Mouse (Mus musculus): ENCODE results near the gene P4hb. TPM values are rescaled to one million over a fixed set of nuclear protein-coding genes. Genes with fewer than 3 reads are reported as not detected.
"Not testable (repeated sequence)": the region's sequence is repeated elsewhere in the genome, so short reads cannot be mapped to it uniquely, and the experiment has no call there.

The P4hb gene
- total RNA-seq, 2 experiments from 2014 or later: 349 to 414 TPM

DNA sequence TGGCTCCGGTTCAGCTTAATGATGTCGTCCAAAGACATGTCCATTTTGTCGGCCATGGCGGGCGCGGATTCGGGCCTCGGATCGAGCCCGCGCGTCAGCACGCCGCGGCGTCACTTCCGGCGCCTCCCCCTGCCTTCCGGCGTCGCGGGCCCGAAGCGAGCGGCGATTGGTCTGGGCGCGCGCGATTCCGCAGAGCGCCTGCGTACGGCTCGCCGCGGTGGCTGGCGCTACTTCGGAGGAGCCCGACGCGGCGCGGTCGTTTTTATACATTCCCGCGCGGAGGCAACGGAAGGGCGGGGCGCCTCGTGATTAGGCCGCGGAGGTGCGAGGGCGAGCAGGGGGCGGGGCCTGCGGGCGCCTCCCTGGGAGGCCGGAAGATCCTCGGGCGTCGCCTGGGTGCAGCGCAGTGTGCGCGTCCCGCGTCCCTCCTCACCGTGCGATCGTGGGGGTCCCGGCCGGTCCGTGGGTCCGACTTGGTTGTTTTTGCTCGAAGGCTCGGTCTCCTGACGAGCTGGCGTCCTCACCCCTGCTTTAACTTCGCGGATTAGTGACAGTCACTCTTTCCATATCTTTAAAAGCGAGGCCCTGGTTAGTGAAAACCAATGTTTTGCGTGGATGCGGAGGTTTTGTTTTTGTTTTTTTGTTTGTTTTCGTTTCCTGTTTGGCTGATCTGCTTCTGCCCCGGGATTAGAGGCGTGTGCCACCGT lies 25.4 kb upstream of the P4hb start, which contains the start of the genes Alyref and Anapc11:
Alyref (minus strand) TSS at position 83 of the 707 bp plus-strand sequence.
Anapc11 (plus strand) TSS at position 139 of the 707 bp plus-strand sequence.
- peak; percentile 96 for DNase-seq

DNA sequence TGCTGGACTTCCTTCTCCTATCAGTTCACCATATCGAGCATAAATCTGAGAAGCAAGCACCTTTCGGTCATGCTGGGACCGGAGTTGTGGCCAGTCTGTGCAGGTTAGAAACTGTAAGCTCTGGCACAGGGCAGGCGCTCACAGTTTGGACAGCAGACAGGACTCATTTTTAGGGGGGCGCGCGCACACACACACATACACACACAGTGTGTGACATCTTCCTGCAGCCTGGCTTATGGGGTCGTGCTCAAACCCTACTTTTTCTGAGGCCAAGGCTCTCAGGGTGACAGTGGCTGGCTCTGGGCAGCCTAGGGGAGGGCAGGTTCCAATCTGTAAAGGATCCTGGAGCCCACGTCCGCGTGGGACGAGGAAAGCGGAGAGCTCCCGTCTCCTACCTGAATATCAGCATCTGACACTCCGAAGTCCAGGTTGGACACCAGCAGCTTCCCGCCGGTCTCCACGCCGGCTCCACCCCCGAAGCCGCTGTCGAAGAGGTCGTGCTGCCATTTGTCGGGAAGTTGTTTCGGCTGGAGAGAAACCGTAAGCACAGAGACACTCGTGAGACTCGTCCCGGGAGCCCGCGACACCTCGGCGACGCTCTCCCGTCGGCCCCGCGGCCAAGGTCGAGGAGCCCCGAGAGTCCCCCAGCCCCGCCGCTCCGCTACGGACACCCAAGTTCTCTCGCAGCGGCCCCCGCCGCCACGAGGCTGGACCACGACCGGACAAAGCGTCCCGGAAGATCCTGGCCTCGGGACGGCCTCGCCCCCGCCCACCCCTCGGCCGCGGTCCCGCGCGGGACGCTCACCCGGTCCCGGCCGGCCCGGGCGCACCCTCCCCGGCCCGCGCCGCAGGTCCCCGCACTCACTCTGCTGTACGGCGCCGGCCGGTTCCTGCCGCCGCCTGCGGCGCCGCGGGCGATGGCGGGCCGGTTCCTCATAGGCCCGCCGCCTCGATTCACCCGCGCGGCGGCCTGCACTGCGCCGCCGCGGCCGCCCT lies 24.5 kb upstream of the P4hb start:
- DNase-seq: no peak

DNA sequence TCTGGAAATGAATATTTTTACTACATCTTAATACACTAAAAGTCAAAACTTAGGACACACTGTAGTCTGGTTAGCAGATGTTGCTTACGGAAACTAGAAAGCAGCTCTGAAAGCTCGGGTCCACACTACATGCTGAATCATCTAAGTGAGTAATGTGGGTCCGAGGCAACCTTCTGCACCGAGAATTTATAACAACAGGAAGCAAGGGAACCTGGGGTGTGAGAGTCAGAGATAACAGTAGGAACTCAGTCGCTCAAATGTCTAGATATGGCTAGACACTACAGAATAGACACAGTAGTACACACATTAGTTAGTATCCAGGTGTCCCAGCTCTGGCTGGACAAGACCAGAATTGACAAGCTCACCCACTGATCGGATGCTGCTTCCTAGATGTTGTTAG lies 15.5 kb upstream of the P4hb start:
- no peak for DNase-seq

DNA sequence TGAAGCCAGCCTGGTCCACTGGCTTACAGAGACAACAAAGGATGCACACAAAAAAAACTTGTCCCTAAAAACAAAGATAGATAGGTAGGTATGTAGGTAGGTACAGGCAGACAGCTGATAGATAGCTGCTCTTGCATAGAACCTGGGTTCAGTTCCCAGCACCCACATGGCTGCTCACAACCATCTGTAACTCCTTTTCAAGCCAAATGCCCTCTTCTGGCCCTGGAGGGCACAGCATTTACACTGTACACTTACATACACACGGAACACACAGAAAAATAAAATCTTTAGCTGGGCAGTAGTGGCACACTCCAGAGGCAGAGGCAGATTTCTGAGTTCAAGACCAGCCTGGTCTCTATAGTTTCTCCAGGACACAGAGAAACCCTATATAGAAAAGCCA lies 10.9 kb upstream of the P4hb start:
- no peak for DNase-seq

DNA sequence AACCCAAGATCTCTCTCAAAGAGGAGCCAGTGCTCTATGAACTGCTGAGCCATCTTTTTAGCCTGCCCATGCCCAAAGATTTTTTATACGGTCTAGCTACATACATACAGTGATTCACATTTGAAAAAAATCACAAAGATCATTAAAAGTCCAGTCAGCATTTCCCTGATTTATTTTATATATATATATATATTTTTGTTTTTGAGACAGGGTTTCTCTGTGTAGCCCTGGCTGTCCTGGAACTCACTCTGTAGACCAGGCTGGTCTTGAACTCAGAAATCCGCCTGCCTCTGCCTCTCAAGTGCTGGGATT lies 9.9 kb upstream of the P4hb start:
- DNase-seq: not testable (repeated sequence)

- no peak for DNase-seq
Observed at GRCm38 (mm10) chr11:120582268-120582981, 9.4 kb upstream of the P4hb start.

GRCm38 (mm10) chr11:120581490-120582267 lies 8.6 kb upstream of the P4hb start, which contains the start of gene Arhgdia:
TSS of gene Arhgdia (minus strand) at chr11:120581624.
- DNase-seq: peak; percentile 92

DNA sequence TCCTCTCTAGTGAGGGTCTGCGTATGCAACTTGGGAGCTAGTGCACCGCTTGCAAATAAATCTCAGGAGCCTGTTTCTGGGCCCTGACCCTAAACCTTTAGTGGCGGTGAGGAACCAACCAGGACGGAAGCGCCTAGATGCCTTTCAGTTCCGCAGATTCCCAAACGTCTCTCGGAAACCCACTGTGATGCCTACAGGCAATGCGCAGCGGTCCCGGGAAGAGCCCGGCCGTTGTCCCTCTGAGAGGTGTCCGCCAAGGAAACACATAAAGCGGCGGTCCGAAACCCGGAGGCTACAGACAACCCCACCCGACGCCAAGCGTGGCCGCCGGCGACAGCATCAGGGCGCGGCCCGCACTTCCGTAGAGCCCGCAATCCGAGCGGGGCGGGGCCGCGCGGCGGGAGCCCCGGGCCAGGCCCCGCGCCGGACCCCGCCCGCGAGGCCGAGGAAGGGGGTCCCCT lies 7.8 kb upstream of the P4hb start:
- DNase-seq: peak; percentile 48

DNA sequence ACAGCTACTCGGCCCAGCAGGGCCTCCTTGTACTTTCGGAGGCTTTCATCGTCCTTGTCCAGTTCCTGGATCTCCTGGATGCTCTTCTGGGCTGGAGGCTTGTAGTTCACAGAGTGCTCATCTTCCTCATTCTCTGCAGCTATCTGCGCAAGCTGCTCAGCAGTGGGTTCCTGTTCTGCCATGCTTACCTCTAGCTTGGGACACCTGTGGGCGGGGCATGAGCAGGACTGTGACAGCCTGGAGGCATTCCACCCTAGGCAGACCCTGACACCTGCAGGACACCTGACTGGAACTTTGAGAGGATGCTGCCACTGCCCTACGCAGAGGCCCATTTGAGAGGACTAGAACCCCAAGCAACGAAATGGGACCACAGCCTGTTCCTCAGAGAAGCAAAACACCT lies 7.1 kb upstream of the P4hb start:
- no peak for DNase-seq

- DNase-seq: peak; percentile 81
Observed at GRCm38 (mm10) chr11:120579316-120580107, 6.5 kb upstream of the P4hb start.

DNA sequence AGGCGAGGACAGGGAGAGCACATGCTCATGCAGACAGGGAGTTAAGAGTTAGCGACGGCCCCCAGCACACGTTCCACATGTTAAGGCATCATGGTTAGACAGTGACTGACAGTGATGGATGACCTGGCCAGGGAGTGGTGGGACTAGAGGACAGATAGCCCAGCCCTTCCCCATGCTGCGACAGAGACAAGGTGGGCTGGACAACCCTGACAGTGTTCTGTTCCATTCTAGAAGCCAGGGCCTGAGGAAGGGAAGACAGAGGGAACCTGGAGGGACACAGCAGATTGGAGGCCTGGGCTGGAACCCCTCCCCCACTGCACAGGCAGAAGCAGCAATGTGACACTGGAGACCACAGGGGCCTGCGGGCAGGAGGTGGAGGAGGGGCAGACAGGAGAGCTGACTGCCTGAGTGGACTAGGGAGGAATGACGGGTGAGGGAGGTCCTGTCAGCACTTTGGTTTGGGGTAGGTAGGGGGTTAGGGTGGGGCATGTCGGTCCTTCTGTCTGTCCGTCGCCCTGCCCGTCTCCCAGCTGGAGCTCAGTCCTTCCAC lies 5.7 kb upstream of the P4hb start:
- DNase-seq: no peak

GRCm38 (mm10) chr11:120578024-120578693 lies 5.1 kb upstream of the P4hb start:
- no peak for DNase-seq

GRCm38 (mm10) chr11:120577211-120578023 lies 4.4 kb upstream of the P4hb start:
- no peak for DNase-seq

DNA sequence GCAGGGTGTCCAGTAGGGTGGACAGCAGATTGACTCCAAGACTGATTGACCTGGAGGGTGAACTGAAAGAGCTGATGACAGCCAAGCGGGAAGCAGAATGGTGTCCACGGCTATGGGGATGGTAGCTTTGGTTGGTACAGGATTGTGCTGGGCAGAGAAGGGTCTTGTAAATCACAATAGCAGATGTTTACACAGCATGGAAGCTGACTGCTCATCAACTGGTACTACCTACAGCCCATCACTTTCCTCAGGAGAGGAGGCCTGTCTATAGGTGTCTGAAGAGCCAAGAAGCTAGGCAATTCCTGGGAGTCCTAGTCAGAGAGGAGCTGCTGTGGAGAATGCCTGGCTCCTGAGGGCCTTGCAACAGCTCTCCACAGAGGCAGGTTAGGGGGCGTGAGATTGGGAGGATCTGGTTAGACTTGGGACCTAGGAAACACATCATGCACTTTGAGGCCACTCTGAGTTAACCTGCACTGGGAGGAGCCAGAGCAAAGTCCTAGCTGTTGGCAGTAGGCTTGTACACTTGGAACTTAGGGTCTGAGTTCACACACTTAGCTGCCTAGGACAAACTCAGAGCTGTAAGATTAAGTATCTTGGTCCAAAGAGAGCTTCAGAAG lies 3.4 kb upstream of the P4hb start:
- DNase-seq: no peak

DNA sequence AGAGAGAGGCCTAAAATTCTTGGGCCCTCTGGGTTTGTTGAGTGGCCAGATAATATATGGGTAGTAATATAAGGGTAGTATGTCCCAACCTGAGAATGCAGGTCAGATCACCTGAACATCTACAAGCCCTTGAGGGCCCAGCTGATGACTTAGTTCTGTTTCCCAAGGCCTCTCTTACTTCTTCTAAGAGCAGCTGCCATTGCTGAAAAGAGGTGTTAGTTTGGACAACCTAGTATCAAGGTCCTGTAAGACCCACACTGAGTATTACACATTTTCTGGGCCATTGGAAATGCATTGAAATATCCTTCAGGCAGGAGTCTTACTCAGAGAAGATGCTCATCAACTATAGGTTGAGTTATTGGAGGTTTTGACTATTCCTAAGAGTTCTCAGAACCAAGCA lies 2.9 kb upstream of the P4hb start:
- DNase-seq: no peak

DNA sequence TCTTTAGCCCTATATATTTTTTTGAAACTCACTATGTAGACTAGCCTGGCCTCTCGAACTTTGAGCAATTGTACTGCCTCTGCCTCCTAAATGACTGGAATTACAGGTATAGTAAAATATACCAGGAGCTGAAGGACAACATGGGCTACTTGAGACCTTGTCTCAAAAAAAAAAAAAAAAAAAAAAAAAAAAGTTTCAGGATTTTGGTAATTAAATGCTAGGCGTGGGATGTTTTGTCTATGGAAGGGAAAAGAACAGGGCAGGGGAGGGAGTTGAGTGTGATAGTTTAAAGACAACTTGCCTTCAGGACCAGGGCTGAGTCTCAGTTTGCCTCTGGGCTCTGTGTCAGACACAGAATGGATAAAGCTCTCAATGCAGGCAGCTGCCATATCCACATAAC lies 2.0 kb upstream of the P4hb start:
- DNase-seq: no peak

- no peak for DNase-seq
Observed at GRCm38 (mm10) chr11:120574278-120574600, 1.2 kb upstream of the P4hb start.

DNA sequence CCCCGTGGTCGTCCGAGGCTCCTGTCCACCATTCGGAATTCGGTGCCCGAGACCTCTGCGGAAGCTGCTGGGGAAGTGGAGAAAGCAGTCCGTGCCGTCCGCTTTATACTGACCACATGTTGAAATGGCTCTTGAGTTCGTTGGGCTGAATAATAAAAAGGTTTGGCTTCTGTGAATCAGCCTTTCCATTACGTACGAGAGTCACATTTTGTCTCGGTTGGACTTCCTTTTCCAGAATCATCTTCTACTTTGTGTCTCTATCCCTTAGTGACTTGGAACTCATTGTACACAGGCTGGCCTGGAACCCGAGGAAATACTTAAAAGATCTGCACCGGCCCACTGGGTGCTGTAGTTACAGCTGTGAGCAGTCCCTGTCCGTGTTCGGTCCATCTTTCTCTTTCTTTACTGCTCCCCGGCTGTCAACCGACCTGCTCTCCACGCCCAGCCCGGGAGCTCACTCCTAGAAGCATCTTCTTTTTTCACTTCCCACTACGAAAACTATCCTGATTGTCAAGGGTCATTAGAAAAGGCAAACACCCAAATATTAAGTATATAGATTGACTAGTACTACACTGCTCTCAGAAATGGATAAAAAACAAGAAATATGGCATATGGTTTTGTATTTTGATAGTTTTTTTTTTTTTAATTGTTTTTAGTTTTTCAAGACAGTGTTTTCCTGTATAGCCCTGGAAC lies 678 bp upstream of the P4hb start:
- no peak for DNase-seq
